Mouse (Mus musculus) forebrain, embryonic 11.5 days (tissue): ENCODE measurements at regions not wholly inside any gene's neighbourhood (a gene's known extent, or its start where the extent isn't known, plus 50 kb on each side); places are given as distances from the start of the nearest gene placed in this dataset.

ENCODE experiments used
- ATAC-seq: fragments of 200-750 bp; cut with Nextera tagmentation; replicated peaks from 2 replicates; pipeline ENCODE4 v1.8.0; 2017; ENCODE audit warnings: moderate TSS enrichment; ENCODE audit not compliant: low FRiP score
- DNase-seq: peaks from one replicate; pipeline ENCODE4 v3.0.0-alpha.2; 2017; ENCODE audit warnings: low spot score
- H3K27ac ChIP-seq: fragments of 300-500 bp; sonication (generic); 2 replicates; pipeline ENCODE4 v1.5.1; 2014; ENCODE audit warnings: low read depth, low read length
- H3K27me3 ChIP-seq: fragments of 300-500 bp; sonication (generic); 2 replicates; pipeline ENCODE4 v1.6.1; 2014; ENCODE audit warnings: mild to moderate bottlenecking, low read length, mixed read lengths; ENCODE audit not compliant: control insufficient read depth, insufficient read depth
- H3K36me3 ChIP-seq: fragments of 300-500 bp; sonication (generic); 2 replicates; pipeline ENCODE4 v1.6.1; 2014; ENCODE audit warnings: mild to moderate bottlenecking, low read length, moderate library complexity, mixed read lengths; ENCODE audit not compliant: control insufficient read depth, insufficient read depth
- H3K4me1 ChIP-seq: fragments of 300-500 bp; sonication (generic); replicated peaks from 2 replicates; pipeline ENCODE4 v1.6.1; 2014; ENCODE audit warnings: low read length, mixed read lengths; ENCODE audit not compliant: control insufficient read depth, insufficient read depth
- H3K4me2 ChIP-seq: fragments of 300-500 bp; sonication (generic); 2 replicates; pipeline ENCODE4 v1.6.1; 2014; ENCODE audit warnings: low read depth, mild to moderate bottlenecking, low read length, moderate library complexity, mixed read lengths; ENCODE audit not compliant: severe bottlenecking
- H3K4me3 ChIP-seq: fragments of 300-500 bp; sonication (generic); 2 replicates; pipeline ENCODE4 v1.5.1; 2014; ENCODE audit warnings: low read depth, low read length
- H3K9ac ChIP-seq: fragments of 300-500 bp; sonication (generic); 2 replicates; pipeline ENCODE4 v1.6.1; 2014; ENCODE audit warnings: low read length
- H3K9me3 ChIP-seq: fragments of 300-500 bp; sonication (generic); 2 replicates; pipeline ENCODE4 v1.6.1; 2016; ENCODE audit warnings: low read length, mixed read lengths; ENCODE audit not compliant: control insufficient read depth
- WGBS: fragments of 180-500 bp; shearing (Covaris S2); extraction: QIAGEN DNeasy Blood & Tissue Kit; methylation state at CpG from one replicate; pipeline ENCODE4 v1.1.7; 2014; 5-methylcytosine and 5-hydroxymethylcytosine counted together

DNA sequence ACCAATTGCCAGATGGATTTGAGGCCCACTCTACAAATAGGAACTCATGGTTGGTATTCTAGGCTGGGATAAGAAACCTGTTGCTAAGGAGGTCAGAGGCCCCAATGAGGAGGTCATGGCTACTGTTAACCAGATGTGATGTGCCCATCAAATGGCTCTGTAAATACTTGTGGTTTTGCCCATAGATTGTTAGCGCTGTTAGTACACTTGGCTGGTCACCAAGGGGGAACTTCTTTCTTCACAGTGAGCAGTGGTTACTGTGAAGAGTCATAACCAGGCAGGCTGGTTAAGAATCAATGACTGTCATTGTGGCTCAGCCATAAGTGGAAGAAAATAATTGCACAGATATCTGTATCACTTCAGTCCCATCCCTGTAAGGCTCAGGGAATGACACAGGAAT lies 78.0 kb upstream of the Runx3 start:
- Histone ChIP-seq H3K9ac (no peak overlapping the region), H3K4me3 (no peak overlapping the region), H3K27me3 (no peaks in the 10 kb centered on the region), H3K4me2 (no peak overlapping the region), H3K9me3 (no peaks in the 10 kb centered on the region), H3K36me3 (no peaks in the 10 kb centered on the region), H3K27ac (no peak overlapping the region), H3K4me1 (no peaks in the 10 kb centered on the region)
- ATAC-seq (no peak), DNase-seq (no peak)
- 100% methylated on average over 1 of the region's 1 CpGs for WGBS

DNA sequence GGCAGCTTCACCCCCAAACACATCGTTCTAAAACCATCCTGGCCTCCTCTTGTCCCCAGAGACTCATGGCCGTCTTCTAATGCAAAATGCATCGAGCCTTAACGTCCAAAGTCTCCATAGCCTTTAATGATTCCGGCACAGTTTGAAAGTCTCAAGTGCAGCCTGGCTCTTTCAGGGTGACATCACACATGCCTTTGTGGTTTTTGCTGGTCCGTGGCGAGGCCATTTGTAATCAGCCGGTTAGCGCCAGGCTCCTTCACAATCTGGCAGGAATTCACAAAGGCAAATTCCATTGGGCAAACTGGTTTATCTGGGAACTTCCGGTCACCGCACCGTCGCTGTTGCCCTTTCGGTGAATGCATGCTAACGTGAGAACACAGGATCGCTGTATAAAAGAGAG lies 75.4 kb upstream of the Runx3 start:
- Histone ChIP-seq H3K36me3 (no peaks in the 10 kb centered on the region), H3K9ac (no peak overlapping the region), H3K4me3 (no peak overlapping the region), H3K4me1 (no peaks in the 10 kb centered on the region), H3K27me3 (no peaks in the 10 kb centered on the region), H3K9me3 (no peaks in the 10 kb centered on the region), H3K4me2 (no peak overlapping the region), H3K27ac (no peak overlapping the region)
- 77% methylated on average over 16 of the region's 16 CpGs for WGBS
- ATAC-seq (no peak), DNase-seq (no peak)

DNA sequence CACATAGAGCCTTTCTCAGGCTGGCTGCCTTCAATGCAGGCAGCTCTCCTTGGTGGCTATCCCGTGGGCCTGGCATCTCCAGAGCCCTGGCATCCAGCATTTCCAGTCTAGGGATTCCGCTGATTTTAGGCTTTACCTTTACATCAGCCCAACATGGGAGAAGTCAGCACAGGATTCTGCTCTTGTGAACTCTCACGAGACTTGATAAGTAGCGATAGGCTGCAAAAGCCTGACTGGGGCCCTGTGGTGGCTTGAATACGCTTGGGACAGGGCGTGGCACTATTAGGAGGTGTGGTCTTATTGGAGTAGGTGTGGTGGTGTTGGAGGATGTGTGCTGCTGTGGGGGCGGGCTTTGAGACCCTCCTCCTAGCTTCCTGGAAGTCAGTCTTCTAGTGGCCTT lies 73.8 kb upstream of the Runx3 start:
- H3K27ac ChIP-seq, result no peak overlapping the region
- H3K4me1 ChIP-seq, result no peaks in the 10 kb centered on the region
- H3K27me3 ChIP-seq, result no peaks in the 10 kb centered on the region
- ATAC-seq (no peak), DNase-seq (no peak)
- WGBS, result 88% methylated on average over 7 of the region's 7 CpGs
- no peak overlapping the region for H3K4me3 ChIP-seq
- no peaks in the 10 kb centered on the region for H3K9me3 ChIP-seq
- no peak overlapping the region for H3K9ac ChIP-seq
- H3K36me3 ChIP-seq, result no peaks in the 10 kb centered on the region
- no peak overlapping the region for H3K4me2 ChIP-seq

DNA sequence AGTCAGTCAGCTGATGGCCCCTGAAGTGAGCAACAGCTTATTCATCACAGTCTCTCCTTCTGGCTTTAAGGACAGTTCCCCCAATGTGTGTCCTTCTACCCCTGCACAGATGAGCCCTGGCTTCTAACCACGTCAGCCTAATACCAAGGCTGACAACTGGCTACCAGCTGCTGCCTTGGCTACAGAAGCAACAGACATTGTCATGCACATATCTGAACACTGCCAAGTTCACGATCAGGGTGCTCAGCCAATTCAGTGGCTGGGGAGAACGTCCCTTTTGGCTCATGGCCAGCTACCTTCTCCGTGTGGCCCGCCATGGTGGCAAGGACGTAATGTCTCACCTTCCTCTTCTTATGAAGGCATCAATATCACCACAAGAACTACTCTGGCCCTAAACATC lies 73.2 kb upstream of the Runx3 start:
- Histone ChIP-seq H3K27ac (no peak overlapping the region), H3K9ac (no peak overlapping the region), H3K27me3 (no peaks in the 10 kb centered on the region), H3K4me3 (no peak overlapping the region), H3K4me2 (no peak overlapping the region), H3K9me3 (no peaks in the 10 kb centered on the region), H3K36me3 (no peaks in the 10 kb centered on the region), H3K4me1 (no peaks in the 10 kb centered on the region)
- no peak for DNase-seq
- no peak for ATAC-seq
- WGBS, result 82% methylated on average over 6 of the region's 6 CpGs

DNA sequence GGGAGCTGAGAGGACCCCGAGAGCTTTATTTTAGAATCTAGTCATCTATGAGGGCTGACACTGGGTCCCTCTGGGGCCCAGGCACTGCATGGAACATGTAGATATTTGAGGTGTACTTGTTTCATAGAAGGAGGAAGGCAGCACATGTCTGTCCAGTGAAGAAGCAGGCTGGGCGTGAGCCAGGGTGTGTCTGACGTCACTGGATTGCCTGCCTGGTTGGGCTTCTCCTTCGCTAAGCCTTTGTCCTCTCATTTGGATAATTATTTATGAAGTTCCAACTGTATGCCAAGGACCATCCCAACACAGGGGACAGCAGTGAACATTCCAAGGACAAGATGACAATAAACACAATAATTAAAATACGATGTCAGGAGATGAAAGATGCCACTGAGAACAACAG lies 72.7 kb upstream of the Runx3 start:
- Histone ChIP-seq H3K9me3 (no peaks in the 10 kb centered on the region), H3K4me1 (no peaks in the 10 kb centered on the region), H3K27ac (no peak overlapping the region), H3K4me2 (no peak overlapping the region), H3K4me3 (no peak overlapping the region), H3K9ac (no peak overlapping the region), H3K27me3 (no peaks in the 10 kb centered on the region), H3K36me3 (no peaks in the 10 kb centered on the region)
- DNase-seq (no peak), ATAC-seq (no peak)
- 85% methylated on average over 5 of the region's 5 CpGs for whole genome bisulfite sequencing

DNA sequence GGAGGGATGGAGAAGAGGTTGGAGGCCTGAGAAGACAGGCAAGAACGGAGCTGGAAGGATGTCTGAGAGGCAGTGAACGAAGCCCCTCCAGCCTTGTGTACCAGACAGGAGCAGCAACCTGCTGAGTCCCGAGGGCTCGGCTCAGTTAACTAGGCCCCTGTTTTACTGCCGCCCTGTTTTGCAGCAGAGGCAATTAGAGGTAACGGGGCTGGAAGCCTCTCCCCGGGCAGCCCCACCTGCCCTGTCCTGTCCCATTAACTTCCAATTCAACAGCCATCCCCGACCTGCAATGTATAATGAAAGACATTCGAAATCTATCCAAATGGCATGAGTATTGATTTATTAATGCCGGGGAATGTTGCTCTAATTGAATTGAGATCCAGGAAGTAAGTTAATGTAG lies 70.5 kb upstream of the Runx3 start:
- H3K27ac ChIP-seq, result no peak overlapping the region
- H3K36me3 ChIP-seq, result no peaks in the 10 kb centered on the region
- H3K9ac ChIP-seq, result no peak overlapping the region
- 72% methylated on average over 10 of the region's 10 CpGs for WGBS
- H3K4me2 ChIP-seq, result no peak overlapping the region
- peaks cover 2% of the 10 kb centered on the region; the same call in 1 of the 2 replicates for H3K9me3 ChIP-seq
- no peaks in the 10 kb centered on the region for H3K27me3 ChIP-seq
- H3K4me3 ChIP-seq, result no peak overlapping the region
- no peaks in the 10 kb centered on the region for H3K4me1 ChIP-seq
- no peak for DNase-seq
- no peak for ATAC-seq

DNA sequence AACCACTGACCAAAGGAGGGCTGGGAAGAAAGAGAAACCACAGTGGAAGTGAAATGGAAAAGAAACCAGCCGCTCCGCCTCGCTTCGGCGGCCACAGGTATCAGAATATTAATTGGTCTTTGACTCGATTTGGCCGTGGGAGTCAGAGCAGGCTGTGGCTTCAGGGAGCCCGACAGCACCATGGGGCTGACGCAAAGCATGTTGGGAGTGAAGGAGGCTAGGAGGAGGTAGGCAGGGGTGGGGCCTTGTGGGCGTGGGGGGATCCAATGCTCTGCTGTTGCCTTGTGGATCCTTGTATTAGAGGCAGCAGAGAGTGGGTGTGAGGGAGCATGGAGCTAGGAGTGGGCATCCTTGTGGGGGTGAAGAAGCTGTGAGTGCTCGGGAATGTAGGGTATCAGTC lies 69.0 kb upstream of the Runx3 start:
- Histone ChIP-seq H3K27ac (no peak overlapping the region), H3K9ac (no peak overlapping the region), H3K27me3 (no peaks in the 10 kb centered on the region), H3K4me2 (no peak overlapping the region), H3K36me3 (no peaks in the 10 kb centered on the region), H3K4me1 (no peaks in the 10 kb centered on the region), H3K9me3 (peaks cover 2% of the 10 kb centered on the region; the same call in 1 of the 2 replicates), H3K4me3 (no peak overlapping the region)
- ATAC-seq, result no peak
- 80% methylated on average over 11 of the region's 11 CpGs for WGBS
- DNase-seq, result no peak

DNA sequence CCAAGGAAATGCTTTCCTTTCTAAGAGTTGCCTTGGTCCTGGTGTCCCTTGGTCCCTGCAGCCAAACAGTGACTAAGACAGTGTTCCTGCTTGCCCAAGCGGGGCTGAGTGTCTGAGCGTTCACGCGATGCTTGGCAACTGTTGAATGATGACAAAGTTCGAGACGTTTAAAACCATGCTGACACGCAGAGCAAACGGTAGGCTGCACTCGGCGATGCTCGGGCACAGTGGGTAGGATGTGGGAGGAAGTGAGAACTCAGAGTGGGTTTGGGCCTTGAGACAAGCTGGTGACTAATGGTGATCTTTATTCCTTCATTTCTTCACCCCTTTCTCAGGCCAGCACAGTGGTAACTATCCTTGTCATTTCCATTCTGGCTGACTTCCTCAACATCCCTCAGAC lies 66.9 kb upstream of the Runx3 start:
- Histone ChIP-seq H3K27ac (no peak overlapping the region), H3K4me1 (no peaks in the 10 kb centered on the region), H3K4me3 (no peak overlapping the region), H3K27me3 (no peaks in the 10 kb centered on the region), H3K36me3 (no peaks in the 10 kb centered on the region), H3K9me3 (peaks cover 2% of the 10 kb centered on the region; the same call in 1 of the 2 replicates), H3K9ac (no peak overlapping the region), H3K4me2 (no peak overlapping the region)
- ATAC-seq, result no peak
- WGBS, result 92% methylated on average over 11 of the region's 11 CpGs
- no peak for DNase-seq

DNA sequence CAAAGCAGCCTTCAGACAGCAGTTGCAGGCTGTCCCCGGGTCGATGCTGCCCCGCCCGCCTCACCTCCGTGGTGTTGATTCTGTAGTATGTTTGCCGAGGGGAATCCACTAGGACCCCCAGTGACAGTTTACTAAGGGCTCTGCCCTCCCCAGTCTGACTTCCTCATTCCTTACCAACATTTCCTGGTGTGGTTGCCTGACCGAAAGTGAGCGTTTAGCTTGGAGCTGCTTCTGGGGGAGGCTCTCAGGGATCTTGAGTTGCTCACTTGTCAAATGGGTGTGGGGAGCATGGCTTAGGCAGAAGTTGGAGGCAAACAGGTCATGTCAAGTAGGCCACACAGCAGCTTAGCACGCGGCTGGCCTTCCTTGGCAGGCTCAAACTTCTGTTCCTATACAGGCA lies 66.1 kb upstream of the Runx3 start:
- H3K27me3 ChIP-seq, result no peaks in the 10 kb centered on the region
- no peak for ATAC-seq
- H3K27ac ChIP-seq, result no peak overlapping the region
- no peak overlapping the region for H3K4me2 ChIP-seq
- H3K4me3 ChIP-seq, result no peak overlapping the region
- no peaks in the 10 kb centered on the region for H3K36me3 ChIP-seq
- DNase-seq, result no peak
- no peak overlapping the region for H3K9ac ChIP-seq
- H3K9me3 ChIP-seq, result peaks cover 2% of the 10 kb centered on the region; the same call in 1 of the 2 replicates
- no peaks in the 10 kb centered on the region for H3K4me1 ChIP-seq
- WGBS, result 92% methylated on average over 10 of the region's 10 CpGs
